Mouse (Mus musculus): Measurements from ENCODE around the gene Brsk2. TPM values are rescaled to one million over a fixed set of nuclear protein-coding genes. Genes with fewer than 3 reads are reported as not detected.

The Brsk2 gene
- total and polyA plus RNA-seq, 2 experiments from 2014 or later: 0.30 TPM; not detected in 1

GRCm38 (mm10) chr7:141988314-141988806 is 38.8 kb downstream of the Brsk2 start:
- DNase-seq (ENCODE audit: low spot score): no peak
- no peak overlapping the region for H3K4me3 ChIP-seq (ENCODE audit: low read depth, low read length)
- WGBS: 79% methylated on average over 7 of the region's 7 CpGs

GRCm38 (mm10) chr7:141991183-141991582 is 41.6 kb downstream of the Brsk2 start:
- DNase-seq (ENCODE audit: low spot score): no peak

More at GRCm38 (mm10) chr7:141988314-141988806, 38.8 kb downstream of the Brsk2 start:
- Histone ChIP-seq H3K9ac (replicated peaks; ENCODE audit: low read depth, low read length) (no peak overlapping the region), H3K36me3 (replicated peaks; ENCODE audit: control insufficient read depth, insufficient read depth, low read length) (no peaks in the 10 kb centered on the region), H3K27me3 (ENCODE audit: control insufficient read depth, insufficient read depth, low read length) (no peaks in the 10 kb centered on the region), H3K4me1 (ENCODE audit: control insufficient read depth, insufficient read depth) (no peaks in the 10 kb centered on the region), H3K27ac (ENCODE audit: low read depth) (no peak overlapping the region), H3K4me2 (ENCODE audit: low read depth, low read length) (no peak overlapping the region), H3K9me3 (replicated peaks; ENCODE audit: control insufficient read depth, low read length) (no peaks in the 10 kb centered on the region)
- no peak for TF ChIP-seq CTCF (IDR thresholded peaks at IDR 0.05; ENCODE audit: low read depth)
- TF ChIP-seq EP300 (IDR thresholded peaks at IDR 0.05; ENCODE audit: low read depth): no peak
- no peak for ATAC-seq (ENCODE audit: insufficient read depth, low read depth)

GRCm38 (mm10) chr7:141994121-141994520 is 44.6 kb downstream of the Brsk2 start:
- no peak overlapping the region for H3K27ac ChIP-seq (ENCODE audit: low read depth)
- H3K9me3 ChIP-seq (replicated peaks; ENCODE audit: control insufficient read depth, low read length): no peaks in the 10 kb centered on the region
- 80% methylated on average over 4 of the region's 4 CpGs for WGBS
- H3K4me3 ChIP-seq (ENCODE audit: low read depth, low read length): no peak overlapping the region
- DNase-seq (ENCODE audit: low spot score) (no peak), ATAC-seq (ENCODE audit: insufficient read depth, low read depth) (no peak)
- no peak overlapping the region for H3K9ac ChIP-seq (replicated peaks; ENCODE audit: low read depth, low read length)
- no peaks in the 10 kb centered on the region for H3K36me3 ChIP-seq (replicated peaks; ENCODE audit: control insufficient read depth, insufficient read depth, low read length)
- no peak overlapping the region for H3K4me2 ChIP-seq (ENCODE audit: low read depth, low read length)
- no peaks in the 10 kb centered on the region for H3K4me1 ChIP-seq (ENCODE audit: control insufficient read depth, insufficient read depth)
- TF ChIP-seq CTCF (IDR thresholded peaks at IDR 0.05; ENCODE audit: low read depth) (no peak), EP300 (IDR thresholded peaks at IDR 0.05; ENCODE audit: low read depth) (no peak)
- no peaks in the 10 kb centered on the region for H3K27me3 ChIP-seq (ENCODE audit: control insufficient read depth, insufficient read depth, low read length)

More at GRCm38 (mm10) chr7:141991183-141991582, 41.6 kb downstream of the Brsk2 start:
- Histone ChIP-seq H3K36me3 (replicated peaks; ENCODE audit: control insufficient read depth, insufficient read depth, low read length) (no peaks in the 10 kb centered on the region), H3K9ac (replicated peaks; ENCODE audit: low read depth, low read length) (no peak overlapping the region), H3K27ac (ENCODE audit: low read depth) (no peak overlapping the region), H3K4me3 (ENCODE audit: low read depth, low read length) (no peak overlapping the region), H3K9me3 (replicated peaks; ENCODE audit: control insufficient read depth, low read length) (no peaks in the 10 kb centered on the region), H3K27me3 (ENCODE audit: control insufficient read depth, insufficient read depth, low read length) (no peaks in the 10 kb centered on the region), H3K4me2 (ENCODE audit: low read depth, low read length) (no peak overlapping the region), H3K4me1 (ENCODE audit: control insufficient read depth, insufficient read depth) (no peaks in the 10 kb centered on the region)
- 73% methylated on average over 2 of the region's 2 CpGs for WGBS
- TF ChIP-seq EP300 (IDR thresholded peaks at IDR 0.05; ENCODE audit: low read depth) (no peak), CTCF (IDR thresholded peaks at IDR 0.05; ENCODE audit: low read depth) (no peak)
- ATAC-seq (ENCODE audit: insufficient read depth, low read depth): no peak

- no peaks in the 10 kb centered on the region for H3K4me1 ChIP-seq (ENCODE audit: control insufficient read depth, insufficient read depth)
- H3K9me3 ChIP-seq (replicated peaks; ENCODE audit: control insufficient read depth, low read length): no peaks in the 10 kb centered on the region
- H3K36me3 ChIP-seq (replicated peaks; ENCODE audit: control insufficient read depth, insufficient read depth, low read length): peaks cover 9% of the 10 kb centered on the region; the same call in 1 of the 2 replicates
- H3K9ac ChIP-seq (replicated peaks; ENCODE audit: low read depth, low read length): no peak overlapping the region
- DNase-seq (ENCODE audit: low spot score) (no peak), ATAC-seq (ENCODE audit: insufficient read depth, low read depth) (no peak)
- H3K27me3 ChIP-seq (ENCODE audit: control insufficient read depth, insufficient read depth, low read length): no peaks in the 10 kb centered on the region
- H3K4me3 ChIP-seq (ENCODE audit: low read depth, low read length): no peak overlapping the region
- TF ChIP-seq EP300 (IDR thresholded peaks at IDR 0.05; ENCODE audit: low read depth) (no peak), CTCF (IDR thresholded peaks at IDR 0.05; ENCODE audit: low read depth) (no peak)
- WGBS: 85% methylated on average over 3 of the region's 3 CpGs
- H3K27ac ChIP-seq (ENCODE audit: low read depth): no peak overlapping the region
- no peak overlapping the region for H3K4me2 ChIP-seq (ENCODE audit: low read depth, low read length)
These were observed 51.1 kb downstream of the Brsk2 start for GRCm38 (mm10) chr7:142000661-142001060.

GRCm38 (mm10) chr7:142001597-142002340 is 52.2 kb downstream of the Brsk2 start:
- no peaks in the 10 kb centered on the region for H3K9me3 ChIP-seq (replicated peaks; ENCODE audit: control insufficient read depth, low read length)
- TF ChIP-seq CTCF (IDR thresholded peaks at IDR 0.05; ENCODE audit: low read depth) (no peak), EP300 (IDR thresholded peaks at IDR 0.05; ENCODE audit: low read depth) (no peak)
- no peak overlapping the region for H3K27ac ChIP-seq (ENCODE audit: low read depth)
- H3K4me3 ChIP-seq (ENCODE audit: low read depth, low read length): no peak overlapping the region
- no peak overlapping the region for H3K4me2 ChIP-seq (ENCODE audit: low read depth, low read length)
- H3K4me1 ChIP-seq (ENCODE audit: control insufficient read depth, insufficient read depth): no peaks in the 10 kb centered on the region
- H3K36me3 ChIP-seq (replicated peaks; ENCODE audit: control insufficient read depth, insufficient read depth, low read length): peaks cover 9% of the 10 kb centered on the region; the same call in 1 of the 2 replicates
- DNase-seq (ENCODE audit: low spot score) (no peak), ATAC-seq (ENCODE audit: insufficient read depth, low read depth) (no peak)
- no peak overlapping the region for H3K9ac ChIP-seq (replicated peaks; ENCODE audit: low read depth, low read length)
- H3K27me3 ChIP-seq (ENCODE audit: control insufficient read depth, insufficient read depth, low read length): no peaks in the 10 kb centered on the region
- 86% methylated on average over 22 of the region's 22 CpGs for WGBS
